Mouse (Mus musculus): ENCODE data around the gene Zmynd11. TPM values are rescaled to one million over a fixed set of nuclear protein-coding genes. Genes with fewer than 3 reads are reported as not detected.

Gene Zmynd11
- polyA plus RNA-seq, 1 experiment from 2014 or later = 137 TPM

DNA sequence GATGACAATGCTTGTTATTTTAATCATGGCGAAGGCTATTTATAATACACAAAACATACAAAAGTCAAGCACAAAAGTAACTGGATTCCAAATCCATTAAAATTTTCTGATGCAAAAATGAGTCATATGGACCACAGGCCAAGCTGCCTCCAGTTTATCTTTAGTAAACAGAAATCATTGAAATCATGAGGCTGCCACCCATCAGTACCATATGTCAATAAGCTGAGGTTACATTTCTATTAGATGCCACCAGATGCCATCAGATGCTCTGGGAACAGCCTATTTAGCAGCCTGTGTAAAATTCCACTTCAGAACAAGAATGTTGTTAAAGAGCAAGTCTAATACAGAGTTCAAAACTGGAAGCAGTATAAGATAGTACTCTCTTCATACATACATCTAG lies 52.7 kb downstream of the Zmynd11 start:
- WGBS = 91% methylated on average over 1 of the region's 1 CpGs
- Histone ChIP-seq H3K36me3 (no peaks in the 10 kb centered on the region; the same call in 1 of the 2 replicates), H3K4me2 (no peak overlapping the region), H3K27ac (no peak overlapping the region), H3K4me3 (no peak overlapping the region), H3K4me1 (no peaks in the 10 kb centered on the region), H3K9me3 (no peaks in the 10 kb centered on the region), H3K9ac (no peak overlapping the region), H3K27me3 (no peaks in the 10 kb centered on the region)
- ATAC-seq (ENCODE audit: borderline replicate concordance, extremely low read depth, low FRiP score, low TSS enrichment) = no peak

DNA sequence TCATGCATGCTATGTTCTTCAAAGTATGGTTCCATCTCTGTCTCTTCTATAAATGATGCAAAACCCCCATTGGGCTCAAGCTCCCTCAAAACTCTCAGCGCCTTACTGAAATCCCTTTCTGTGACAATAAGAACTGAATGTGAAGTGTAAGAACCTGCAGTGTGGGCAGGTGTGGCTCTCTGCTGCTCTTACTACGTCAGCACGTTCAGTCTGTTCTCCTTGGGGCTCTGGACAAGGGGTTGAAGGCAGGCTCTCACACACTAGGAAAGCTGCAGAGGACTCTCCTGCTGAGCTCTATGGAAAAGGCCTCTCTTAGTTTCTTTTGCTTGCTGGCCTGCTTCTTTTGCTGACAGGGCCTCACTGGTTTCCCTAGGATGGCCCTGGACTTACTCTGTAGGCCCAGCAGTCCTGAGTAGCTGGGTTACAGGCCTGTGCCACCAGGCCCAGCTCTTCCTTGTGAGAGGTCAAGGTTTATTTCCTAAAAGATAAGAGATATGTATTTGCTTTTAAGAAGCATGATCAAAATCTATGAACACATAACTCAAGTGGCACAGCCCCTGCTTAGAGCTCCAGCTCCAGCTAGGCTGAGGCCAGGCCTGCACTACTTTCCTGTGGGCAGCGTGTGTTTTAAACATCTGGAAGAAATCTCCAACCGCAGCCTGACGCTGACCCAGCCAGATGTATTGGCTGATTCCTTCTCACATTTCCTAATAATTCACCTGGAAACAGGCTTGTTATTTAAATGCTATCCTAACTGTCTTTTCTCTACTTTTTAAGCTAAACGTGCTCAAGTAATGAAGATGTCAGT lies 56.5 kb downstream of the Zmynd11 start:
- no peak overlapping the region for H3K27ac ChIP-seq
- no peak for ATAC-seq (ENCODE audit: borderline replicate concordance, extremely low read depth, low FRiP score, low TSS enrichment)
- no peak overlapping the region for H3K4me3 ChIP-seq
- H3K36me3 ChIP-seq = no peaks in the 10 kb centered on the region; the same call in 1 of the 2 replicates
- H3K9ac ChIP-seq = no peak overlapping the region
- H3K4me1 ChIP-seq = no peaks in the 10 kb centered on the region
- H3K4me2 ChIP-seq = no peak overlapping the region
- H3K9me3 ChIP-seq = no peaks in the 10 kb centered on the region
- no peaks in the 10 kb centered on the region for H3K27me3 ChIP-seq
- 72% methylated on average over 7 of the region's 7 CpGs for WGBS

DNA sequence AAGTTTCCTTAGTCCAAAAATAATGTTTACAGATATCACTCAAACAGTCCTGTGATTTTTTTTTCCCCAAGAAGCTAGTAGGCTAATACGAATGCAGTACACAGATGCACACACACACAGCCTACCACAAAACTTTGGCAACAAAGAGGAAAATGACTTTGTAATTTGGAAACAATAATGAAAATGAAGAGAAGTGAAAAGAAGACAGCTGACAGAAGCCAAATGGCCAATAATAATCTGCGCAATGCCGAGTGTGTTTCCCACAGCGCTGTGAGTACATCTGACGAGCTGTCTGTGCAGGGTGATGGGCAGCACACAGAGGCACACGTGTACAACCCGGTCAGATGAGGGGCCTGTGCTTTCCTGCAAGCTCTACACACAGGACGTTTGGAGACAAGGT lies 58.4 kb downstream of the Zmynd11 start:
- no peak for ATAC-seq (ENCODE audit: borderline replicate concordance, extremely low read depth, low FRiP score, low TSS enrichment)
- 81% methylated on average over 8 of the region's 8 CpGs for WGBS
- H3K4me1 ChIP-seq = no peaks in the 10 kb centered on the region

DNA sequence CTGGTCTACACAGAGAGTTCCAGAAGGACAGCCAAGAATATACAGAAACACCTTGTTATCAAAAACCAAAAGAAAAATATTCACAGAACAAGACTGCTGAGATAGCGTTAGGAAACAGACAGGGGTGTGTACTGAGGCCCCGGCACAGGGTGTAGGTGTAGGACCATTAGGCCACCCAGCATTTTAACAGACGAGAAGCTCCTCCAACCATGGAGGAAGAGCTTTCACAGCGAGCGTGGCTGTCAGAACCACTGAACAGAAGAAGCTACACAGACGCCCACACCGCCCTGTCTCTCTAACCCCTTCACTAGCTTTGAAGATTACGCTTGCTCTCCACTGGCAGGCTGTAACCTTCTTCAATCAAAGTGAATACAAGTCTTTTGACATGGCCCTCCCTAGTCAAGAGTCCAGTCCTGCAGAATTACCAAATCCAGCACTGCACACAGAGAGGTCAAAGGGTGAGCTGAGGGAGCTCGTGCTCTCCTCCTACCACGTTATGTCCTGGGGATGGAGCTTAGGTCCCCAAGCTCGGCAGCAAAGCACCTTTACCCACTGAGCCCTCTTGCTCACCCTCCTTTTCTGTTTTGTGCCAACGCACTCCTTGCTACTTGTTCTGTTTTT lies 62.4 kb downstream of the Zmynd11 start:
- H3K27ac ChIP-seq = no peak overlapping the region
- peaks cover 3% of the 10 kb centered on the region; the same call in 1 of the 2 replicates for H3K36me3 ChIP-seq
- no peaks in the 10 kb centered on the region for H3K9me3 ChIP-seq
- H3K4me3 ChIP-seq = no peak overlapping the region
- ATAC-seq (ENCODE audit: borderline replicate concordance, extremely low read depth, low FRiP score, low TSS enrichment) = no peak
- no peaks in the 10 kb centered on the region for H3K27me3 ChIP-seq
- WGBS = 70% methylated on average over 12 of the region's 12 CpGs
- no peaks in the 10 kb centered on the region for H3K4me1 ChIP-seq
- H3K4me2 ChIP-seq = no peak overlapping the region
- H3K9ac ChIP-seq = no peak overlapping the region

More for the DNA sequence above, 58.4 kb downstream of the Zmynd11 start:
- Histone ChIP-seq H3K27ac (no peak overlapping the region), H3K9me3 (no peaks in the 10 kb centered on the region), H3K4me2 (no peak overlapping the region), H3K36me3 (no peaks in the 10 kb centered on the region; the same call in 1 of the 2 replicates), H3K27me3 (no peaks in the 10 kb centered on the region), H3K4me3 (no peak overlapping the region), H3K9ac (no peak overlapping the region)

DNA sequence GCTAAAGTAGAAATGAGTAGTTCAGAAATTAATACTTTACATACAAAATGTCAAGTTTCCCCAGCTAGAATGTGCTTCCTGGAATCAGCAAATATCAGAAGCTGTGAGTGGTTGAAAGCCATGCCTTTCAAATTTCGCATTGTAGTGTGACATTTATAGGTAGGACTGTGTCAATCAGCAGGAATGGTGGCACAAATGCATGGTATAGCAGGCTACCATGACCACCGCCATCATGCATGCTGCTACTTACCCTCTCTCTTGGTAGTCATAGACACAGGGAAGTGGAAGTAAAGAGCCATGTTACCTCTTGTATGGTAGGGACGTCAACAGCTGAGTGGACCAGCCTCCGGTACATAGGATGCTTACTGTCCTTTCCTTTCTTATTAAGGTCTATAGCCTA lies 67.8 kb downstream of the Zmynd11 start:
- no peak for ATAC-seq (ENCODE audit: borderline replicate concordance, extremely low read depth, low FRiP score, low TSS enrichment)
- peaks cover 41% of the 10 kb centered on the region for H3K36me3 ChIP-seq
- H3K9me3 ChIP-seq = no peaks in the 10 kb centered on the region

DNA sequence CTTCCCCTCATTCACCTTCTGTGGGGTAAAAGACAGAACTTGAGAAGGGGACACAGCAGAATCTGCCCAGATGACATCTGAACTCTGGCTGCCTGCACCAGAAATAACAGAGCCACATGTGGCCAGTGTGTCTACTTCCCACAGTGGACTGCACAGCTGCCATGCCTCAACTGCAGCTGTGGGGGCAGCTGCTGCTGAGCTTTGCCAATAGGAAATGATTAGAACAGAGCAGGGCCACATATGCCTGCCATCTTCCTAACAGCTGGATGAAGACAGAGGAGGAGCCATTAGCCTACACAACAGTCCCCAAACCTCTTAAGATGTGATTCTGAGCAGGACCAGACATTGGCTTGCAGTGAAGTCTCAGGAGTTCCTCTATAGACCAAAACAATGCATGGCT lies 69.3 kb downstream of the Zmynd11 start:
- Histone ChIP-seq H3K9me3 (no peaks in the 10 kb centered on the region), H3K36me3 (peaks cover 51% of the 10 kb centered on the region), H3K4me2 (no peak overlapping the region), H3K27ac (peak overlapping the region; percentile 66), H3K9ac (no peak overlapping the region), H3K4me3 (no peak overlapping the region), H3K27me3 (no peaks in the 10 kb centered on the region), H3K4me1 (0 out of 2 replicates have a peak, but pooled peaks cover 9% of the 10 kb centered on the region)
- peak; percentile 95 for ATAC-seq (ENCODE audit: borderline replicate concordance, extremely low read depth, low FRiP score, low TSS enrichment)

More for the DNA sequence above, 67.8 kb downstream of the Zmynd11 start:
- Histone ChIP-seq H3K27ac (no peak overlapping the region), H3K27me3 (no peaks in the 10 kb centered on the region), H3K4me3 (no peak overlapping the region), H3K4me1 (0 out of 2 replicates have a peak, but pooled peaks cover 9% of the 10 kb centered on the region), H3K4me2 (no peak overlapping the region), H3K9ac (no peak overlapping the region)
- 93% methylated on average over 4 of the region's 4 CpGs for WGBS

DNA sequence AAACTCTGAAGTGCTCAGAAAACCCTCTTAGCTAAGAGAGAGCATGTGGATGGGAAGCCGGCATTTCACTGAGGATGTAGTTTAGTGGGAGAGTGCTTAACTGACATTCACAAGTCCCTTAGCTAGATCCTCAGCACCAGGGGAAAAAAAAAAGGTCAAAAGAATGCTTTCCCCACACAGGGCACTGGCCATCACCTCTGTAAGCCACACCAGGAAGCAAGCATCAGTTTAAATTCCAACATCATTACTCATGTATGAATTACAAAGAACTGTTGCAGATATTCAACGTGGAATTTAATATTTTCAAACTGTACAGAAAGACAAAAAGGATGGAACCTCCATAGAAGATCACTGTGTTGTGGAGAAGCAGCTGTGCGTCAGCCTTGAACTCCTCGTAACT lies 69.7 kb downstream of the Zmynd11 start:
- Histone ChIP-seq H3K4me3 (no peak overlapping the region), H3K9ac (no peak overlapping the region), H3K4me1 (0 out of 2 replicates have a peak, but pooled peaks cover 9% of the 10 kb centered on the region), H3K4me2 (no peak overlapping the region), H3K9me3 (no peaks in the 10 kb centered on the region), H3K27me3 (no peaks in the 10 kb centered on the region), H3K36me3 (peaks cover 55% of the 10 kb centered on the region), H3K27ac (peak overlapping the region; percentile 66; the same call in 1 of the 2 replicates)
- 69% methylated on average over 4 of the region's 4 CpGs for WGBS
- ATAC-seq (ENCODE audit: borderline replicate concordance, extremely low read depth, low FRiP score, low TSS enrichment) = no peak

DNA sequence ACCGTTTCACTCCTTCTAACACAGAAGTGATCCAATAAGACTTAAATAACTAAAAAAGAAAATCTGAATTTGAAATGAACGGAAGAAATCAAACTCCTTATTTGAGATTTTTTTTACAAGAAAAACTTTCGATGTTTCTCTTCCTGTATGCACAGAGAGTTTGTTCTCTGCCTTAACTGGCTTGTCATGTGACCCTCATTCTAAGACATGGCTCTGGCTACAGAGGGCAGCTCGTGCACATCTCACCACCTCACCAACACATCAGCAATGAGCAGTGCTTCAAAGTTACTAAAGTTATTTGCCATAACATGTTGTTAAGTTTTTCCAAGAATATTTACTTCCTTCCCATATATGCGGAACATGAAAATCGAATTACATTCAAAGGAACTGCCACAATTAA lies 70.5 kb downstream of the Zmynd11 start:
- no peak overlapping the region for H3K4me2 ChIP-seq
- H3K27me3 ChIP-seq = no peaks in the 10 kb centered on the region
- H3K9me3 ChIP-seq = no peaks in the 10 kb centered on the region
- no peak overlapping the region for H3K9ac ChIP-seq
- WGBS = 86% methylated on average over 6 of the region's 6 CpGs
- 0 out of 2 replicates have a peak overlapping the region, but pooled peaks have one; percentile 66 for H3K27ac ChIP-seq
- 0 out of 2 replicates have a peak, but pooled peaks cover 9% of the 10 kb centered on the region for H3K4me1 ChIP-seq
- H3K36me3 ChIP-seq = peaks cover 60% of the 10 kb centered on the region
- no peak for ATAC-seq (ENCODE audit: borderline replicate concordance, extremely low read depth, low FRiP score, low TSS enrichment)
- no peak overlapping the region for H3K4me3 ChIP-seq

DNA sequence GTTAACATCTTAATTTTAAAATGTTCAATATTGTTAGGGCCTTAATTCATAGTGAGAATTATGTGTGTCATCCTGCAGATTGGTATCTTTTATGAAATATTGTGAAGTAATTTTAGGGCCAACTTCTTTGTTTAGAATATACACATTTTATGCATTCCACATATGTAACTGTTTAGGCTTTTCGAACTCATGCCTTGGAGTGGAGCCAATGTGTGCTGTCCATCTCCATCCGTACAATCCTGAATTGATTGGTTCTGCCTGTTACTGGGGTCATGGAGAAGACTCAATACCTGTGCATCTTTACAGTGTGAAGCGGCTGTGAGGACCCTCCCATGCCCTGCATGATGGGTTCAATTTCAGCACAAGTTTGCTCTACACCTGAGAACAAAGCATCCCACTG lies 72.3 kb downstream of the Zmynd11 start:
- no peak for ATAC-seq (ENCODE audit: borderline replicate concordance, extremely low read depth, low FRiP score, low TSS enrichment)
- no peak overlapping the region for H3K27ac ChIP-seq
- H3K27me3 ChIP-seq = no peaks in the 10 kb centered on the region
- H3K4me2 ChIP-seq = no peak overlapping the region
- H3K4me1 ChIP-seq = 0 out of 2 replicates have a peak, but pooled peaks cover 9% of the 10 kb centered on the region
- H3K36me3 ChIP-seq = peaks cover 74% of the 10 kb centered on the region
- H3K9ac ChIP-seq = no peak overlapping the region
- H3K9me3 ChIP-seq = no peaks in the 10 kb centered on the region
- WGBS = 61% methylated on average over 3 of the region's 3 CpGs
- no peak overlapping the region for H3K4me3 ChIP-seq

DNA sequence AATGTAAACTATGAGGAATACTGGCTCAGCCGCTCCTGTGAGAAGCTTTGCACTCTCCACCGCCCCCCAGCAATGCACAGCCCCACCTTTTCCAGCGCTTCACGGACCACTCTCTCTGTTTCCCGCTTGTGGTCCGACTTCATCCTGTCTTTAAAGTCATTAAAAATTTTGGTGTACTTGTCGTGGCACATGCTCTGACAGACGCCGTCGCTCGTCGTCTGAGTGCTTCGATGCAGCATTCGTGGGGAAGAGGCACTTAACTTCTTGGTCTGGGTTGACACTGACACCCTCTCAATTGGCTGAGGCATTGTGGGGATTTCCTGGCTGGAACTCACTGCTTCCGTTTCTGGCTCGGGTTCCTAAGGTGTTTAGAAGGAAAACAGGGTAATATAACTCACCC lies 75.8 kb downstream of the Zmynd11 start:
- Histone ChIP-seq H3K4me2 (no peak overlapping the region), H3K27me3 (no peaks in the 10 kb centered on the region), H3K9ac (no peak overlapping the region), H3K4me1 (no peaks in the 10 kb centered on the region), H3K27ac (no peak overlapping the region), H3K9me3 (no peaks in the 10 kb centered on the region), H3K4me3 (no peak overlapping the region), H3K36me3 (peaks cover 75% of the 10 kb centered on the region)
- no peak for ATAC-seq (ENCODE audit: borderline replicate concordance, extremely low read depth, low FRiP score, low TSS enrichment)
- WGBS = 81% methylated on average over 16 of the region's 16 CpGs

DNA sequence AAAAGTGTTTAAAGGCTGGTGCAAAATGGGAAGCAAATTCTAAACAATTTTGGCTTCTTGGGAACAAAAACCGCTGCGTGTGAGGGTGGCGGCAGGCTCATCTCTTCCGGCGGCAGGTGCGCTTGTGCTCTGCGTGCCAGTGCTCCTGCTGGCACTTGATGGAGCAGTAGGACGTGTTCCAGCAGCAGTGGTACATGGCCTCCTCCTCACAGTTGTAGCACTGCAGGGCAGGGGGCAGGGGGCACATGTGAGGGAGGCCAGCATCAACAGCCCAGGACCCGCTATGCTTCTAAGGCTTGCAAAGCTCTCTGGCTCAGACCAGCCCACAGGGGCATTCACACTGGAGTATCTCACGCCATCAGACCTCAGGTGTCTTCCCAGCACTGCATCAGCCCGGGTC lies 78.4 kb downstream of the Zmynd11 start:
- ATAC-seq (ENCODE audit: borderline replicate concordance, extremely low read depth, low FRiP score, low TSS enrichment) = no peak
- no peak overlapping the region for H3K27ac ChIP-seq
- no peak overlapping the region for H3K4me3 ChIP-seq
- no peaks in the 10 kb centered on the region for H3K4me1 ChIP-seq
- H3K9me3 ChIP-seq = no peaks in the 10 kb centered on the region
- H3K9ac ChIP-seq = no peak overlapping the region
- no peaks in the 10 kb centered on the region for H3K27me3 ChIP-seq
- WGBS = 93% methylated on average over 11 of the region's 11 CpGs
- peaks cover 87% of the 10 kb centered on the region for H3K36me3 ChIP-seq
- no peak overlapping the region for H3K4me2 ChIP-seq

DNA sequence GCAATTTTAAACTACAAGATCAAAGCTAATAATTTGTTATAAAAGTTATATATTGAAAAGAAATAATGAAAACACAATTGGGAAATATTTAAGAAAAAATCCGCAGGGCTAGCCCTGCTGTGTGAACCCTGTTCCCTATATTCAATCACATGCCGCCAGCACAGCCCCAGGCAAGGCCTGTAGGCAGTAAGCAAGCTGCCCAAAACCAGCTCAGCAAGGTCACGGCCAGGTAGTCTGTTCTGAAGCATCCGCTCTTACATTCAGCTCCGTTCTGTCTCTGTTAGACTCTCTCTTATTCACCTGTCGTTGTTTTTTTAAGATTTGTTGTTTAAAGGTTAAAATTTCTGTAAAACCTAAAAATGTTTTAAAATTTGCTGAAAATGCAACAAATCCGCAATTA lies 78.9 kb downstream of the Zmynd11 start:
- Histone ChIP-seq H3K4me2 (no peak overlapping the region), H3K27me3 (no peaks in the 10 kb centered on the region), H3K9me3 (no peaks in the 10 kb centered on the region), H3K4me3 (no peak overlapping the region), H3K27ac (no peak overlapping the region), H3K36me3 (peaks cover 85% of the 10 kb centered on the region), H3K9ac (no peak overlapping the region), H3K4me1 (no peaks in the 10 kb centered on the region)
- no peak for ATAC-seq (ENCODE audit: borderline replicate concordance, extremely low read depth, low FRiP score, low TSS enrichment)
- WGBS = 92% methylated on average over 7 of the region's 7 CpGs
